Mouse (Mus musculus) myocyte (in vitro differentiated cells): ENCODE results near the gene Abcb10. TPM values are rescaled to one million over a fixed set of nuclear protein-coding genes. Genes with fewer than 3 reads are reported as not detected.

Experiments used
- H3K27me3 ChIP-seq: one replicate; pipeline ENCODE4 v1.6.1; 2011; ENCODE audit not compliant: control insufficient read depth, insufficient read depth, insufficient read length
- H3K36me3 ChIP-seq: one replicate; pipeline ENCODE4 v1.6.1; 2011; ENCODE audit not compliant: control insufficient read depth, insufficient read depth
- H3K4me2 ChIP-seq: one replicate; pipeline ENCODE4 v1.6.1; 2011; ENCODE audit warnings: low read depth, control low read depth
- H3K4me3 ChIP-seq: one replicate; pipeline ENCODE4 v1.5.1; 2011; ENCODE audit warnings: mild to moderate bottlenecking, control low read depth, moderate library complexity
- H3K79me2 ChIP-seq: one replicate; pipeline ENCODE4 v1.6.1; 2011; ENCODE audit not compliant: control insufficient read depth, insufficient read depth
- H3ac ChIP-seq: one replicate; pipeline ENCODE4 v1.6.1; 2011; ENCODE audit not compliant: control insufficient read depth, insufficient read length
- CEBPB ChIP-seq: IDR thresholded peaks from 2 replicates; pipeline ENCODE4 v1.6.1; 2011; ENCODE audit warnings: mild to moderate bottlenecking, moderate library complexity; ENCODE audit not compliant: poor library complexity, insufficient read depth, severe bottlenecking
- E2F4 ChIP-seq: IDR thresholded peaks from one replicate; pipeline ENCODE4 v1.6.1; 2011; ENCODE audit warnings: mild to moderate bottlenecking, control low read depth, moderate library complexity; ENCODE audit not compliant: insufficient read depth
- MAX ChIP-seq: IDR thresholded peaks from one replicate; pipeline ENCODE4 v1.6.1; 2011; ENCODE audit warnings: low read depth, mild to moderate bottlenecking, control low read depth
- MYOD1 ChIP-seq, 3 experiments: IDR thresholded peaks; one replicate each; pipeline ENCODE4 v1.6.1; 2011; ENCODE audit warnings: control low read depth in 2 of 3, low read depth in 2 of 3, mild to moderate bottlenecking in 2 of 3, moderate library complexity in 1 of 3; ENCODE audit not compliant: insufficient read length in 2 of 3, control insufficient read depth in 1 of 3
- MYOG ChIP-seq, 3 experiments: IDR thresholded peaks; one replicate each; pipeline ENCODE4 v1.6.1; 2011; ENCODE audit warnings: control low read depth in 2 of 3, low read depth in 2 of 3, mild to moderate bottlenecking in 2 of 3; ENCODE audit not compliant: insufficient read length in 2 of 3, control insufficient read depth in 1 of 3, insufficient read depth in 1 of 3
- POLR2A ChIP-seq: IDR thresholded peaks from one replicate; pipeline ENCODE4 v1.6.1; 2011; ENCODE audit warnings: low read depth, mild to moderate bottlenecking, control low read depth, moderate library complexity; ENCODE audit not compliant: insufficient read length
- POLR2AphosphoS2 ChIP-seq: IDR thresholded peaks from one replicate; pipeline ENCODE4 v1.6.1; 2011; ENCODE audit warnings: low read depth, control low read depth; ENCODE audit not compliant: insufficient read length
- REST ChIP-seq: IDR thresholded peaks from one replicate; pipeline ENCODE4 v1.6.1; 2011; ENCODE audit warnings: mild to moderate bottlenecking, control low read depth, moderate library complexity; ENCODE audit not compliant: insufficient read depth, insufficient read length
- SRF ChIP-seq: IDR thresholded peaks from one replicate; pipeline ENCODE4 v1.6.1; 2011; ENCODE audit warnings: low read depth; ENCODE audit not compliant: control insufficient read depth, insufficient read length
- TCF12 ChIP-seq: IDR thresholded peaks from one replicate; pipeline ENCODE4 v1.6.1; 2011; ENCODE audit warnings: mild to moderate bottlenecking, control low read depth; ENCODE audit not compliant: poor library complexity, insufficient read depth, severe bottlenecking
- TCF3 ChIP-seq: IDR thresholded peaks from one replicate; pipeline ENCODE4 v1.6.1; 2011; ENCODE audit warnings: low read depth, control low read depth; ENCODE audit not compliant: insufficient read length
- USF1 ChIP-seq: IDR thresholded peaks from one replicate; pipeline ENCODE4 v1.6.1; 2011; ENCODE audit warnings: low read depth, mild to moderate bottlenecking, control low read depth, moderate library complexity
- polyA plus RNA-seq: library from polyadenylated mRNA; unstranded; fragments of >200 nt; fragmentation: generic; extraction: Trizol; gene quantifications from one replicate; pipeline ENCODE4 v1.2.1, GENCODE M21; 2012; ENCODE audit warnings: missing spikeins

The Abcb10 gene
- polyA plus RNA-seq, 1 experiment = 11.0 TPM

- H3K36me3 ChIP-seq = peaks cover 29% of the 10 kb centered on the region
- no peaks in the 10 kb centered on the region for H3K27me3 ChIP-seq
- H3ac ChIP-seq = no peak overlapping the region
- H3K79me2 ChIP-seq = peaks cover 22% of the 10 kb centered on the region
- no peak overlapping the region for H3K4me2 ChIP-seq
- no peak overlapping the region for H3K4me3 ChIP-seq
- no peak for TF ChIP-seq TCF3
- no peak for TF ChIP-seq MYOG (IDR thresholded peaks at IDR 0.05; ENCODE audit: control insufficient read depth in 1 of 3, insufficient read depth in 1 of 3, insufficient read length in 2 of 3, low read depth in 2 of 3)
- no peak for TF ChIP-seq SRF
- TF ChIP-seq MAX = no peak
- TF ChIP-seq CEBPB = no peak
- TF ChIP-seq REST = no peak
- TF ChIP-seq TCF12 = no peak
- no peak for TF ChIP-seq POLR2AphosphoS2
- TF ChIP-seq MYOD1 (IDR thresholded peaks at IDR 0.05; ENCODE audit: control insufficient read depth in 1 of 3, insufficient read length in 2 of 3, low read depth in 2 of 3) = no peak
- TF ChIP-seq E2F4 = no peak
- TF ChIP-seq POLR2A = no peak
- no peak for TF ChIP-seq USF1
Observed at GRCm38 (mm10) chr8:124007829-124008228, 24.9 kb upstream of the Abcb10 start.

DNA sequence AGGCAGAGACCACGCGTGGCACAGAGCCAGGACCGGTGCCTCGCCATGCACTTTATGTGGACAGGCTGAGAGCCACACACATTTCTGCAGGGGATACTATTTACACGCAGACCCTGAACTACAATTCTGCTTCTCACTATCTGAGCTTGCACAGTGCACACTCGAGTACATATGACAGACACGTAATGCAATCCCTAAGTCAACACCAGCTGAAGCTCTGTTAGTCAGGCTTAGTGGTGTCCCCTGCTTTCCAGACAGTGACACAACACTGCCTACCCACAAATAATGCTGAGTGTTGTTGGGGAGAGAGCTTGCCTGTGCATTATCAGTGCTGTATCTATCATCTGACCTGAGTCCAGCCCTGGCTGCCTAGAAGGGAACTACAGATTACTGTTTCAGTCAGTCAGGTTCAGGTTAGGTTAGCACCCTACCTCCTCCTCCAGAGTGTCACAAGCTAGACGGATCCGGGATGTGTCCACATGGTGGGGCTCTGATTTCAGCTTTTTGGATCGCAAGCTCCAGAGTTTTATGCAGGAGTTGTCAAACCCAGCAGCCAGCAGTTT, 19.7 kb upstream of the Abcb10 start:
- Histone ChIP-seq H3K27me3 (no peaks in the 10 kb centered on the region), H3K79me2 (peaks cover 22% of the 10 kb centered on the region), H3ac (no peak overlapping the region), H3K4me2 (no peak overlapping the region), H3K4me3 (no peak overlapping the region), H3K36me3 (peaks cover 19% of the 10 kb centered on the region)
- TF ChIP-seq REST (no peak), E2F4 (no peak), TCF3 (no peak), POLR2A (no peak), POLR2AphosphoS2 (no peak), CEBPB (no peak), USF1 (no peak), MAX (no peak), MYOD1 (IDR thresholded peaks at IDR 0.05; ENCODE audit: control insufficient read depth in 1 of 3, insufficient read length in 2 of 3, low read depth in 2 of 3) (no peak)

GRCm38 (mm10) chr8:123999568-123999967, 16.6 kb upstream of the Abcb10 start:
- Histone ChIP-seq H3K79me2 (peaks cover 22% of the 10 kb centered on the region), H3K4me3 (no peak overlapping the region)

GRCm38 (mm10) chr8:123993997-123994396, 11.1 kb upstream of the Abcb10 start:
- peaks cover 9% of the 10 kb centered on the region for H3K79me2 ChIP-seq
- no peak overlapping the region for H3K4me2 ChIP-seq
- no peak overlapping the region for H3K4me3 ChIP-seq
- H3K27me3 ChIP-seq = no peaks in the 10 kb centered on the region
- peaks cover 10% of the 10 kb centered on the region for H3K36me3 ChIP-seq
- TF ChIP-seq MAX (no peak), TCF12 (no peak), POLR2AphosphoS2 (no peak), REST (no peak), POLR2A (no peak), MYOG (IDR thresholded peaks at IDR 0.05; ENCODE audit: control insufficient read depth in 1 of 3, insufficient read depth in 1 of 3, insufficient read length in 2 of 3, low read depth in 2 of 3) (no peak), TCF3 (no peak), E2F4 (no peak), CEBPB (no peak), MYOD1 (IDR thresholded peaks at IDR 0.05; ENCODE audit: control insufficient read depth in 1 of 3, insufficient read length in 2 of 3, low read depth in 2 of 3) (no peak), SRF (no peak)
- no peak overlapping the region for H3ac ChIP-seq

More at GRCm38 (mm10) chr8:123999568-123999967, 16.6 kb upstream of the Abcb10 start:
- TF ChIP-seq CEBPB (no peak), E2F4 (no peak), POLR2A (no peak), TCF12 (no peak), REST (no peak), MYOG (IDR thresholded peaks at IDR 0.05; ENCODE audit: control insufficient read depth in 1 of 3, insufficient read depth in 1 of 3, insufficient read length in 2 of 3, low read depth in 2 of 3) (peak; percentile 32 to 89 (median 70)), USF1 (peak; percentile 1), POLR2AphosphoS2 (no peak), MAX (no peak), SRF (no peak), MYOD1 (IDR thresholded peaks at IDR 0.05; ENCODE audit: control insufficient read depth in 1 of 3, insufficient read length in 2 of 3, low read depth in 2 of 3) (peak; percentile 81 to 92 (median 92))
- Histone ChIP-seq H3K4me2 (no peak overlapping the region), H3ac (no peak overlapping the region), H3K27me3 (no peaks in the 10 kb centered on the region), H3K36me3 (peaks cover 19% of the 10 kb centered on the region)
